Mouse (Mus musculus) ES-Bruce4 (cell line): ENCODE measurements around the gene Ccdc85a. TPM values are rescaled to one million over a fixed set of nuclear protein-coding genes. Genes with fewer than 3 reads are reported as not detected.
"Not testable (repeated sequence)": the region's sequence is repeated elsewhere in the genome, so short reads cannot be mapped to it uniquely, and the experiment has no call there.

Source experiments
- H3K27ac ChIP-seq: 2 replicates; pipeline ENCODE4 v1.5.1; 2012; ENCODE audit warnings: low read length, inconsistent platforms; ENCODE audit not compliant: insufficient read depth
- H3K27me3 ChIP-seq: 2 replicates; pipeline ENCODE4 v1.6.1; 2012; ENCODE audit warnings: mild to moderate bottlenecking, low read length, inconsistent platforms; ENCODE audit not compliant: control insufficient read depth, poor library complexity, insufficient read depth, severe bottlenecking
- H3K36me3 ChIP-seq: 2 replicates; pipeline ENCODE4 v1.6.1; 2012; ENCODE audit warnings: inconsistent platforms, mild to moderate bottlenecking, low read length, moderate library complexity; ENCODE audit not compliant: control insufficient read depth, poor library complexity, insufficient read depth, severe bottlenecking
- H3K4me1 ChIP-seq: one replicate; pipeline ENCODE4 v1.8.1; 2011; ENCODE audit warnings: low read length; ENCODE audit not compliant: control insufficient read depth, insufficient read depth
- H3K4me3 ChIP-seq: 2 replicates; pipeline ENCODE4 v1.5.1; 2011; ENCODE audit warnings: low read depth, mild to moderate bottlenecking, low read length
- H3K9ac ChIP-seq: 2 replicates; pipeline ENCODE4 v1.6.1; 2012; ENCODE audit warnings: low read depth, mild to moderate bottlenecking, inconsistent platforms; ENCODE audit not compliant: poor library complexity, severe bottlenecking
- H3K9me3 ChIP-seq: replicated peaks from 2 replicates; pipeline ENCODE4 v1.6.1; 2012; ENCODE audit warnings: mild to moderate bottlenecking, low read length, inconsistent platforms; ENCODE audit not compliant: control insufficient read depth, poor library complexity, insufficient read depth, severe bottlenecking
- CTCF ChIP-seq: IDR thresholded peaks from one replicate; pipeline ENCODE4 v1.8.1; 2011; ENCODE audit warnings: low read depth, low read length
- EP300 ChIP-seq: IDR thresholded peaks from 2 replicates; pipeline ENCODE4 v1.6.1; 2011; ENCODE audit warnings: low read depth, low read length; ENCODE audit not compliant: insufficient read depth
- POLR2A ChIP-seq: IDR thresholded peaks from one replicate; pipeline ENCODE4 v1.8.1; 2011; ENCODE audit warnings: low read length; ENCODE audit not compliant: insufficient read depth
- polyA plus RNA-seq: library from polyadenylated mRNA; stranded (reverse); fragments of >200 nt; gene quantifications from 2 replicates; pipeline ENCODE4 v1.2.4, GENCODE M21; 2011; ENCODE audit warnings: low read depth; ENCODE audit not compliant: missing spikeins, insufficient read depth, insufficient read length

The Ccdc85a gene
- polyA plus RNA-seq, 1 experiment, result 3.6 TPM

DNA sequence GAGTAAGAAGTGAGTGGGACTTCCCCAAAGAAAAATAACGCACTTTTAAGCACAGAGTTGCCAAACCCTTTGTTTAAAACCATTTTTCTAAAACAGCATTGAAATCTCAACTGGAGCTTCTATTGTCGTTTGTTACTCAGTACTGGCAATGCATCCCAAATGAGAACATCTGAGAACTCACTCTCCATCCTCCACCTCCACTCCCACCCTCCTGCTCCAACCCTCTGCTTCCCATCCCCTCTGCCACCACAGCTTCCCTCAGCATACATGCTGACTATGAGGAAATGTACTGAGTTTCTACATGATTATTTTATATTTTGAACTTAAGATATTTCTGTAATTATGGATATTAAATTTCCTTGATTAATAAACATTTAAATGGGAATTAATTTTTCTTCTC lies 168.3 kb downstream of the Ccdc85a start:
- no peak overlapping the region for H3K4me3 ChIP-seq
- H3K27me3 ChIP-seq, result no peaks in the 10 kb centered on the region
- H3K36me3 ChIP-seq, result no peaks in the 10 kb centered on the region
- no peaks in the 10 kb centered on the region for H3K4me1 ChIP-seq
- H3K27ac ChIP-seq, result no peak overlapping the region
- H3K9me3 ChIP-seq, result no peaks in the 10 kb centered on the region
- no peak for TF ChIP-seq CTCF
- H3K9ac ChIP-seq, result no peak overlapping the region

DNA sequence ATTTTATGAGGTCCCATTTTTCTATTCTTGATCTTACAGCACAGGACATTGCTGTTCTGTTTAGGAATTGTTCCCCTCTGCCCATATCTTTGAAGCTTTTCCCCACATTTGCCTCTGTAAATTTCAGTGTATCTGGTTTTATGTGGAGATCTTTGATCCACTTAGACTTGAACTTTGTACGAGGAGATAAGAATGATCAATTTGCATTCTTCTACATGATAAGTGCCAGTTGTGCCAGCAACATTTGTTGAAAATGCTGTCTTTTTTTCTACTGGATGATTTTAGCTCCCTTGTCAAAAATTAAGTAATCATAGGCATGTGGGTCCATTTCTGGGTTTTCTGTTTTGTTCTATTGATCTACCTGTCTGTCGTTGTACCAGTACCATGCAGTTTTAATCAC lies 174.2 kb downstream of the Ccdc85a start:
- H3K4me3 ChIP-seq, H3K27me3 ChIP-seq, H3K9ac ChIP-seq, H3K27ac ChIP-seq, H3K4me1 ChIP-seq, H3K9me3 ChIP-seq, H3K36me3 ChIP-seq: not testable (repeated sequence)

GRCm38 (mm10) chr11:28397166-28397565 lies 187.0 kb downstream of the Ccdc85a start:
- Histone ChIP-seq H3K27me3 (no peaks in the 10 kb centered on the region), H3K9me3 (no peaks in the 10 kb centered on the region), H3K4me3 (no peak overlapping the region), H3K4me1 (no peaks in the 10 kb centered on the region), H3K9ac (no peak overlapping the region), H3K36me3 (no peaks in the 10 kb centered on the region), H3K27ac (no peak overlapping the region)
- TF ChIP-seq EP300 (no peak), CTCF (no peak), POLR2A (no peak)

- H3K36me3 ChIP-seq, result no peaks in the 10 kb centered on the region
- H3K4me3 ChIP-seq, result no peak overlapping the region
- TF ChIP-seq POLR2A (no peak), EP300 (no peak), CTCF (no peak)
- no peaks in the 10 kb centered on the region for H3K4me1 ChIP-seq
- peaks cover 20% of the 10 kb centered on the region for H3K9me3 ChIP-seq
- no peak overlapping the region for H3K9ac ChIP-seq
- H3K27ac ChIP-seq, result no peak overlapping the region
- H3K27me3 ChIP-seq, result no peaks in the 10 kb centered on the region
Observed at GRCm38 (mm10) chr11:28375891-28376290, 208.2 kb downstream of the Ccdc85a start.

DNA sequence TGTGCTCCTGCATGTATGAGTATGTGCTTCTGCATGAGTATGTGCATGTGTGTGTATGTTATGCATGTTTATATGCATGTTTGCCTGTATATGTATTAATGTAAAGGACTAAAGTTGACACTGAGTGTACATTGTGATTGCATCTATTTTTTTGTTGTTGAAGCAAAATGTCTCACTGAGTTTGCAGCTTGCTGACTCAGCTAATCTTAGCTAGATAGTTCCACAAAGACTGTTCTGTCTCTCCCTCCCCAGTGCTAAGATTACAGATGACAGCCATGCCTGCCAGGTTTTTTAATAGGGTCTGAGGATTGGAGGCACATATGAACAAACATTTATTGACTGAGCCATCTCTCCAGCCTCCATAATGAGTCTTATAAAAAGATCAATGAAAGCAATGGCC lies 209.5 kb downstream of the Ccdc85a start:
- Histone ChIP-seq H3K36me3 (no peaks in the 10 kb centered on the region), H3K9ac (no peak overlapping the region), H3K4me3 (no peak overlapping the region), H3K9me3 (peaks cover 26% of the 10 kb centered on the region), H3K4me1 (no peaks in the 10 kb centered on the region), H3K27me3 (no peaks in the 10 kb centered on the region), H3K27ac (no peak overlapping the region)
- TF ChIP-seq EP300 (no peak), POLR2A (no peak), CTCF (no peak)

- not testable (repeated sequence) for H3K4me1 ChIP-seq, H3K27ac ChIP-seq, H3K27me3 ChIP-seq, H3K36me3 ChIP-seq, H3K9ac ChIP-seq, H3K4me3 ChIP-seq
- H3K9me3 ChIP-seq, result peaks cover 31% of the 10 kb centered on the region
Observed at GRCm38 (mm10) chr11:28371381-28371780, 212.7 kb downstream of the Ccdc85a start.

- Histone ChIP-seq H3K36me3 (no peaks in the 10 kb centered on the region), H3K9me3 (peaks cover 12% of the 10 kb centered on the region), H3K27me3 (no peaks in the 10 kb centered on the region), H3K4me1 (no peaks in the 10 kb centered on the region), H3K4me3 (no peak overlapping the region; the same call in 1 of the 2 replicates), H3K9ac (no peak overlapping the region), H3K27ac (no peak overlapping the region)
- TF ChIP-seq CTCF (no peak), EP300 (no peak), POLR2A (no peak)
Observed at GRCm38 (mm10) chr11:28365929-28366244, 218.2 kb downstream of the Ccdc85a start.
